Mouse (Mus musculus): ENCODE measurements around the gene Dmrtc1c2. TPM values are rescaled to one million over a fixed set of nuclear protein-coding genes. Genes with fewer than 3 reads are reported as not detected.

The Dmrtc1c2 gene
- not detected in 2 replicates for polyA plus RNA-seq (2012)

GRCm38 (mm10) chrX:102854516-102854915 is at the start of gene Dmrtc1c2:
Gene Dmrtc1c2, minus strand, starts transcription at chrX:102854616.

GRCm38 (mm10) chrX:102867871-102868270 is 13.5 kb upstream of the Dmrtc1c2 start, which contains the start of gene 1700031F05Rik:
Gene 1700031F05Rik, minus strand, starts transcription at chrX:102867971.

GRCm38 (mm10) chrX:102802663-102803062 is 51.8 kb downstream of the Dmrtc1c2 start, which contains the start of gene Dmrtc1c1:
Gene Dmrtc1c1, plus strand, starts transcription at chrX:102802963.

Other genes with a start within 250 kb of the Dmrtc1c2 start
- gene Phka1, start 210.4 kb downstream of the Dmrtc1c2 start, polyA plus RNA-seq (2012), result 1.2 TPM in 2 replicates
- not detected in 2 replicates for gene Gm3880, start 167.6 kb downstream of the Dmrtc1c2 start, polyA plus RNA-seq (2012)
- gene Gm9112, start 147.0 kb downstream of the Dmrtc1c2 start, polyA plus RNA-seq (2012), result not detected in 2 replicates
- not detected in 2 replicates for gene Dmrtc1b, start 146.8 kb downstream of the Dmrtc1c2 start, polyA plus RNA-seq (2012)
- not detected in 2 replicates for gene Dmrtc1c1, start 51.7 kb downstream of the Dmrtc1c2 start, polyA plus RNA-seq (2012)
- not detected in 2 replicates for gene 1700031F05Rik, start 13.4 kb upstream of the Dmrtc1c2 start, polyA plus RNA-seq (2012)
- gene Dmrtc1a, start 54.1 kb upstream of the Dmrtc1c2 start, polyA plus RNA-seq (2012), result not detected in 2 replicates
- not detected in 2 replicates for gene 1700011M02Rik, start 54.3 kb upstream of the Dmrtc1c2 start, polyA plus RNA-seq (2012)
- gene 1700018G05Rik, start 73.8 kb upstream of the Dmrtc1c2 start, polyA plus RNA-seq (2012), result not detected in 2 replicates

Measured in megakaryocyte-erythroid progenitor cell, adult 5 weeks (primary cell).